Mouse (Mus musculus) embryo, embryonic 10 days (tissue): ENCODE results near the gene Nup43.
"Not testable (repeated sequence)": the region's sequence is repeated elsewhere in the genome, so short reads cannot be mapped to it uniquely, and the experiment has no call there.

Experiments used
- DNase-seq: peaks from one replicate; pipeline ENCODE4 v3.0.0-alpha.2; 2015; ENCODE audit warnings: low spot score

The Nup43 gene

DNA sequence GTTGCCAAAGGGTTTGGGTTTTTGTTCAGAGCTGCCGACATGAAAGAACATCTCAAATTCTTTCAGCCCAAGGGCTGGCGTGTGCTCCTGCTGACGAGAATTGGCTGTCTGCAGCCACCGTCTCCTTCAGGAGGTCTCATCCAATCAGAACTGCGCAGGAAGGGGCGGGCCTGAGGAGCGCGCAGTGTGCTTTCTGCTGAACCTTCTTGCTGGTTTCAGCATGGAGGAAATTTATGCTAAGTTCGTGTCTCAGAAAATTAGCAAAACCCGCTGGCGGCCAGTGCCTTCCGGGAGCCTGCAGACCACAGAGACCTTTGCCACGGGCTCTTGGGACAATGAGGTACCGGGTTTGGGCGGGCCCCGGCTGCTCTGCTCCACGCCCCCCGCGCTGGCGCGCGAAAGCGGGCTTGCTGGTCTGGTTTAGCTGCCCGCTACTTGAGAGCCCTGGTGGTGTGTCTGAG lies at the start of gene Nup43:
Gene Nup43, plus strand, starts transcription at position 162 of the 461 bp plus-strand sequence.
- peak; percentile 96 for DNase-seq

DNA sequence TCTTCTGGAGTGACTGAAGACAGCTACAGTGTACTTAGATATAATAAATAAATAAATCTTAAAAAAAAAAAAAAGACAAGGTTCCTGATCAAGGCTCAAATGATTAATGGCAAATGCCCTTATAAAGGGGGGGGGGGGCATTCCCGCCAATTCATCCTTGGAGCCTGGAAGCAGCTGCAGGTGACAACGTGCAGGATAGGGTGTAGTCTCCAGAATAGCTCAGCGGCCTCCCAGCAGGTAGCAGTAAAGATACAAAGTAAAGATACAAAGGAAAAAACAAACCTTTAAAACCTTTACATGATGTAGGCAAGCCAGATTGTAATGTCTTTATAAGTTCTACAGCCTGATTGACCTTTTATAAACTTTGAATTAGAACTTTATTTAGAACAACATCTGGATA lies 49.7 kb upstream of the Nup43 start:
- DNase-seq, result not testable (repeated sequence)

DNA sequence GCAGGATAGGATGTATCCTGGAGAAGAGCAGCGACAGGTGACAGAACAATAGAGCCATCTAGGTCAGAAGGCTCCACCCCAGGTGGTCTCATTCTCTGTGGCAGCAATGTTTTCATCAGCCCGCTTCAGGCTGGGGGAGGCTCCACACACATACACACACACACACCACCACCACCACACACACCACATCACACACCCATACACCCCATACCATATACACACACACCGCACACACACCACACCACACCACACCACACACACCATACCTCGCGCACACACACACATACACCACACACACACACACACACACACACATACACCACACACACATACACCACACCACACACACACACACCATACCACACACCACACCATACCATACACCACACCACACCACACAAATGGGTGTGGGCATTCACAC lies 47.5 kb upstream of the Nup43 start:
- no peak for DNase-seq

DNA sequence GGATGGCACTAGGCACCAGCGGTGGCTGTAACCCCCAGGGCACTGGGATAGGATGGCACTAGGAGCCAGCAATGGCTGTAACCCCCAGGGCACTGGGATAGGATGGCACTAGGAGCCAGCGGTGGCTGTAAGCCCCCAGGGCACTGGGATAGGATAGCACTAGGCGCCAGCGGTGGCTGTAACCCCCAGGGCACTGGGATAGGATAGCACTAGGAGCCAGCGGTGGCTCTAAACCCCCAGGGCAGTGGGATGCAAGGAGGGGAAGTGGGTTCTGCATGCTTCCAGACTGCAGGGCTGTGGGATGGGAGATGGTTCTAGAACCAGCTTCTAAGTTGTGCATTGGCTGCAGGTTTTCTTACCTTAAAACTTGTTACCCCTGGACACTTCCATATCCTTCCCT lies 46.6 kb upstream of the Nup43 start:
- no peak for DNase-seq

DNA sequence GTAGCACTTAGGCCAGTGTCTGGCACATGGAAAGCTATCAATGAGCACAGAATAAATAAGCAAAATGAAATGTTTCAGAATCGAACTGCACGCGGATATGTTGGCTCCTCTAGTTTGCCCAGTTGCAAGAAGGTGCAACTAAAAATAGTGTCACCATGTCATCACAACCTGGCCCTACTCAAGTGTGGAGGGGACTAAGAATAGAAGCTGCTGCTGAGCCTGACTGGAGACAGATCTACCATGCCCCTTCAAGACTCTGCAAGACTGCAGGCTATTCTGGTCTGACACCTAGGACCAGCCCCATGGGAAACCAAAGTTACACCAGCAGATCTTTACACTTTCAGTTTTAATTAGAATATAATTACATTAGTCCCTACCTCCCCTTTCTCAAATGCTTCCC lies 44.9 kb upstream of the Nup43 start:
- DNase-seq, result no peak

DNA sequence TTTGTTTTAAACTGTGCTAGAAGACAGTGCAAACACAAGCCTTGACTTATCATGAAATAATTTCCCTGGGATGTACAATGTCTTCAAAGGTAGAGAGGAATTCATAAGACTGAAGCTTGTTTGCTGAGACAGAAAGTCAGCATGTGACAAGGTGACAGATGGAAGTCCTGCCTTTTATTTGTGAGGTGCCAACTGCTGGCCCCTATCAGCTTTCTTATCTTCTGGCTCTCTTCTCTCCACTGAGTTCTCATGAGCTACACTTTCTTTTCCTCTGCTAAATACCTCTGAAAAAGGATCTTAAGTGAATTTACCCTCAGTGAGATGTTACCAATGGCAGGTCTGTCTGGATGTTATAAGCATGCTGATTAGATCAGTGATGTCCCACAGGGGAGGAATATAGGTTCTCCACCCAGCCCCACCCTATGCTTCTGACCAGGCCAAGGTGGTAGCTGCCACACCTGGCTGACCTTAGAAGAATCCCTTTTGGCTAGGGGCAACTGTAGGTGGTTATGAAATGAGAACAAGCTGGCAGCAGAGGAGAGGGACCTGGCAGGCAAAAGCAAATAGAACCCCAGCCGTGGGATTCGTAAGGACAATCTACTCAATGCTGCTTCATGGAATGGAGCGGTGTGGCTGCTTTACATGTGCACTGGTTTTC lies 43.3 kb upstream of the Nup43 start:
- no peak for DNase-seq

DNA sequence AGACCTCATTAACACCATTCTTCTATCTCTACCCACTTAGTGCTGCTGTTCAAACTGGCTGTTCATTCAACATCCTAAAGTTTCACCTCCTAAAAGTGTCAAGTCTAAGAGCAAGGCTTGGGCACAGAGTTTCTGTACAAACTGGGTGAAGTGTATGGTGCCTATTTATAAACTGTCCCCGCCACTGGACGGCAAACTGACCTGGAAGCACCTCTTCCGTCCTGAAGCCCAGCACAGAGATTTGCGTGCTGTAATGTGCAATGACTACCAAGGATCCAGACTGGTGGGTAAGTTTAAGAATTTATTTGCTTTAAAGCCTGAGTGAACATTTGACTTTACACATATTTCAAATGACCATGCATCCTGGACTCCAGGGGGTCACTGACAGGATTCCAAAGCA lies 38.2 kb upstream of the Nup43 start:
- DNase-seq, result no peak

DNA sequence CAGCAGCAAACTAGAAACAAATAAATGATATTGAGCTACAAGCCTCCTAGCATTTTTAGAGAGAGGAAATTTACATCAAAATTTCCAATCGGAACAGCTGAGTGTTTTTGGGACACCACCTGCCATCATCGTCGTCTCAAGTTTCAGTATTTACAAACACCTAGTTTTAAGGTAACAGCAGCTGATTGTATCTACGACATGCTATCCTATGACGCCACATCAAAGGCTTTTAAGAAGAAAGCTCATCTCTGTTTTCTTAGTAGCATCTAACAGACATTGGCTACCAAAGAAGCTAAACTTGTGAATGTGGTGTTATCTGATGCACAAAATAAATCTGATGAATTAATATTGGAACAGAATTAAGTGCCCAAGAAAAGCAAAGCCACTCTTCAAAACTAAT lies 37.0 kb upstream of the Nup43 start:
- no peak for DNase-seq

DNA sequence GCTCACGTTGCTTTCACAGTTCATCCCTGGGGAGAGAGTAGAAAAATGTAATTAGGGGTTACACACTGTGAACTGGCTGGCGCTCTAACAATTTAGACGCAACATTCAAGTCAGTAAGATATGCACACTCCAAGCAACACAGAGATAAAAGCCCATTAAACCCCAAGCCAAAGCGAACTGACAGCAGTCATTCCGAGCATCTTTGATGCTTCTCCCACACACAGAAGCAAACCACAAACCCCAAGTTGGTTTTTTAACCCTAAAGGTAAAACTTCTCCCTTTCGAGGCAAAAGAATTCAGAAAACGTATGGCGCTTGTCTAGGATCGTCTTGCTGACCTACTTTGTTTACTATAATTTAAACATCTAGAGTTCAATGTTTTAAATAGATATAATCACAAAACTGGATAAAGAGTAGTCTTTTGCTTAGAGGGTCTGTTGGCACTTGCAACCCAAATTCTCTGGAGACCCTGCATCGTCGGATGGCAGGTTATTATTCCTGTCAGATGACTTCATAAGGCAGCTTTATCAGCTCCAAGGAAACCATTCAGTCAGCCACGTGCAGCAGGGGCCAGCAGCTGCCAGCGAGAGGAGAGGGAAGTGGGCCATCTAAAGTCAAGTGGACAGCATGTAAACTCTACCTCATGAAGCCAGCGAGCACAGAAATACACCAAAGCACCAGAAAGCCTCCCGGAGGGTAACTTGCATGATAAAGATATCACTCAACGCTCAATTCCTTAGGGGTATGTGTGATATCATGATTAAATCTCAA lies 36.2 kb upstream of the Nup43 start:
- DNase-seq, result no peak

DNA sequence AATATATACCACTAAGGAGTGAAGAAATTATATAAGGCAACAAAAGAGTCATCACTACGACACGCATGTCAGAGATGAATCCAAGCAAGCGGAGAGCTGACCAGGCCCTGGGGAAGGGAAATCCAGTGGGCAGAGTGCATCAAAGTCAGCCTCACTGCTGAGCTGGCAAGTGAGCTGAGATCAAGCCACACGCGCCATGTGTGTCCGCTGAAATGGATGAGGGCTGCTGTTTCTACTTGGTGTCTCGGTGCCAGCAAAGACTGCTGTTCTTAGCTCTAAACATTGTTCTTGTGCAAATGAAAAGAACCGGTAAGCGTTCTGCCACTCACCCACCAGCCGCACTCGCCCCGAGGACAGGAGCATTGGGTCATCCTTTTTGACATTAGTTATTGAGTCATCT lies 26.9 kb upstream of the Nup43 start:
- DNase-seq, result no peak

DNA sequence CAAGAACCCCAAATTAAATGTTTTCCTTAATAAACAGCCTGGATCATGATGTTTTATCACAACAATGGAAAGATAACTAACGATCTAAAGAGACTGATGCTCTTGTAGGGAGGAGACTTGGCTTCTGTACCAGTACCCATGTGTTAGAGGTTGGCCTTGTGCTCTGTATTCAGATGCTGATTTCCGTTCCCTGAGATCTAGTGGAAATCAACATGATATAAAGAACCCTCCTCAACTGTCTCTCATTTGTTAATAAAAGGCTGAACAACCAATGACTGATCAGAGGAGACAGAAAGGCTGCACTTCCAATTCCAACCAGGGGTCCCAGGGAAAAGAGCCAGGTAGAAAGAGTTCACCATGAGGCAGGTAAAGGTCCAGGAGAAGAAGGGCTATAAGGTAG lies 21.4 kb upstream of the Nup43 start:
- no peak for DNase-seq

DNA sequence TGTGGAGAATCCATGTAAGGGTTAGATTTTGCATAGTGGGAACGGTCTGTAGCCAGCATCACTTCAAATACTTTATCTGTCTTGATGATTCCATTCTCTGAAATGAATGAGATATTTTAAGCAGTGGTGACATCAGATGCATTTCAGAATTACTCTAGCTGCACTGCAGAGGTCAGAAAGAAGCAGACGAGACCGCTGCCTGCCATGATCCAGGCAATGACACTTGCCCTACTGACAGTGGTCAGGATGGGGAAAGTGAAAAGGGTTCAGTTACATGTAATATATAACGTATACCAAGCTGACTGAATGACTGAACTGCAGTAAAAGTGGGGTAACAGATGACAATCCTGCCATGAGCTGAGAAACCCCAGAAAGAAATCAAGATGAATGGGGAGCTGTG lies 18.2 kb upstream of the Nup43 start:
- DNase-seq, result no peak

DNA sequence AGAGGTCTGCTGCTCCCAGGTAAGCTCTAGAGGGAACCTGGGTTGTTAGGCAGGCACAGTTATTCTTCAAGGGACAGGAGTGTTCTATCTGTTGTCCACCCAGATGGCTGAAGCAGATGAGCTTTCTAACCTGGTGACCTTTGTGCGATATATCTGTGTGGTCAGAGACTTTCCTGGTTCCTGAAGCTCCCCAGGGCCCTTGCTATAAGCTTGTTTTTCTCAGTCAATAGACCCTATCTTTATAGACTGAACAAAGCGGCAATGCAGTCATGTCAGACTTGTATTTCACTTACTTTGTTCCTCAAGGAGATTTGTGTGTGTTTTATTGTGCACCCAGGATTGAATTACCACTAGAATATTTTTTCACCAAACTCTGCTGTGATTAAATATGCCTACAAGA lies 16.2 kb upstream of the Nup43 start:
- DNase-seq, result no peak

DNA sequence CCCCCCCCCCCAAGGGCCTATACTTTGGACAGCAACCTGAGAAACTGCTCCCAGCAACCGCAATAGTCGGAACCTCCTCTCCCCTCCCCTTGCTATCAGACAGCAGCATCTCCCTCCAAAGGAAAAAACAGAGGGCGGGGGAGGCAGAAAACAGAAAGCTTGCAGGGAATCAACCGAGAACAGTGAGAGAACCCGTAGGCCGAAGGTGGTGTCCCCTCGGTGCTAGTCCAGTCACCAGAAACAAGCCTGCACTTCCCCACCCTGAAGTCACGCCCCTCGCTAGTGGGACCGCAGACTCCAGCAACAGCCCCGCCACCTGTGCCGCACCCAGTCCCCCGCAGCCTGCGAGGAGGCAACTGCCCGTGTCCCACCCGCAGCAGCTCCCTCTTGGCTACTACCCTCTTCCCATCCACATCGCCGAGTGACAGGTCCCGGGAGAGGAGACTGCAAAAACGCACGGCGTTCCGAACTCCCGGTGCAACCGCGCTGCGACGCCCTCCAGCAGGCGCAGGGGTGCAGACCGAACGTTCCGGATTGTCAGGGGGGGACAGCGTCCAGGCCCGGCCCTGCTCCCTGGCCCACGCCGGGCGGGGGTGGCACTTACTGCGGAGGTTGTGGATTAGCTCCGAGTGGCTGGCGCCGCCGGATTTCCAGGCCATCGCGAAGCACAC lies 4.7 kb upstream of the Nup43 start:
- DNase-seq, result peak; percentile 78

DNA sequence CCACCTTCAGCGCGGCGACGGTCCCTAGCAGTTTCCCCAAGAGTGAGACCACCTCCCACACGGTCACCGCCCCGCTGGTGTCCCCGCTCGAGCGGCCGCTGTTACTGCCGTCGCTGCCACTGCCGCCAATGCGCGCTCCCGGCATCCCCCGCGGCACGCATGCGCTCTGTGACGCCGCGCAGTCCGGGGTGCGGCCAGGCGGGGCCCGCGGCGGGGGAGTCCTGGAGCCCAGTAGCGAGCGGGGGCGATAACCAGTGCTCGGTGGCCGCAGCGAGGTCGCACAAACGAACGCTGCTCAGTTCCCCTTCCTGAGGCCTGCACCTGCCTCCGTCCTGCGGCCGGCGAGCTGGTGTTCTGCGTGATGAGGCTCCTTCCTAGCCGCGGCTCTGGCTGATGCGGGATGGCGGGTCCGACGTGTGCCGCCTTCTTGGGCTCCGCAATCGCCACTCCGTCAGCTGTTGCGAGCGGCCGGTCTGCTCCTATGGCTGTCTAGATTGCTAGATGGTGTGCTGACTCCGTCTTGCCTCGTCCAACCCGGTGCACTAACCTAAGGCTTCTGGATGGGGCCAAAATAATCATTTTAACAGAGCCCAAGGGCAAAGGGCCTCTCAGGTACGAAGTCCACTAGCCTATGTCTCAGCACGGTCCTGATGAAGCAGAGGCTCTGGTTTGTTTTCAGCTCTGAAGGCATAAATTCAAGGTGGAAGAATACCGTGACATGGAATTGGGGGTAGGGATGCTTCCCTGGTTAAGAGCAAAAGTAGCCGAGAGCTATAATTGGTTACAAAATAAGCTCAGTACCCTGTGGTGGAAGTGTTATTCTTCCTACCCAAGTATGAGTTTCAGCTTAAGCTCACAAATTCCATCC lies 3.9 kb upstream of the Nup43 start:
- DNase-seq, result peak; percentile 94

DNA sequence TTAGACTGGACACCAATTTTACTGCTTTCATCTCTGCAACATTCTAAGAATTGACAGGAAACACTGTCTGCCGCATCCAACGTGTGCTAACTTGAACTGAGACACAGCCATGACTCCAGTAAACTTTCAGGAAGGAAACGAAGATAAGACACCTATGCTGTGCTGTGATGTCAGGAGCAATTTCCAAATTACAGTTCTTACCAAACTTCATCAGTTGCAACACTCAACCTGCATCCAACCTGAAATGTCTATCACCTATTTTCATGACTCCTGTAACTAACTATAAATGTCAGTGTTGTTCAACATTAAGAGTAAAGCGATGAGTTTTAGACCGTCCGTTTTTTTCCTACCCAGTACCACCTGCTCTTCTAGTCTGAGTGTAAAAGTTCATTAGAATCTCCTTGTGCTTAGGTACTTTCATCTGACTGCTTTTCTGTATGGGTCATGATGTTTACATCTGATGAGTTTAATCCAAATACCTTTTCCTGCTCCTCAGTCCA lies 3.2 kb upstream of the Nup43 start:
- DNase-seq, result no peak

DNA sequence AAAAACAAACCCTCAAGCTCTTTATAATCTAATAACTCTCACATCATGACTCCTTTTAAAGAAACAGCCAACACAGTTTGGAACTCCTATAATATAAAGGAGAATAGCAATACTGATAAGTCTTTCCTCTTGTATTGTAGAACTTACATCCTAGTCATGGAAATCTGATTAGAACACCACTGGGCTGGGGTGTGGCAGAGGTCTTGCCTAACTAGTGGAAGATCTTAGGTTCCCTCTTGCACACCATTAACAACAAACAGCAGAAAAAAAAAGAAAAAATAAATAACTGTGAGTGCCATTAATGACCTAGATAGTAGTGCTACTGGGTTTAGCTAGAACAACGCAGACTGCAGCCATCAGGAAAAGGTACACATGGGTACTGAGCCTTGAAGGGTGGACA lies 2.4 kb upstream of the Nup43 start:
- DNase-seq, result no peak

DNA sequence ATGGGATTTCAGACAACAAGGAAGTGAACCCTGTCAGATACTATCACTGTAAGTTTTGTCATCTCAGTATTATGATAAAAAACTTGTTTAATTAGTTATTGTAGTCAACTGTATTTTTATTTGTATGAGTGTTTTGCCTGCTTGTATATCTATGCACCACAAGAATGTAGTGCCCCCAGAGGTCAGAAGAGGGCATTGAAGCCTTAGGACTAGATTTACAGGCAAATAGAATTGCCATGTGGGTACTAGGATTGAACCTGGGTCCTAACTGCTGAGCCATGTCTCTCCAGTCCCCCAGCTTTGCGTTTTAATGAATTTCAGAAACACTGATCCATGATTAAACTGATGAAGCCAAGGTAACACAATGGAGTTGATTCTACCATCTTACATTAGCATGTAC lies 6.4 kb downstream of the Nup43 start:
- peak; percentile 57 for DNase-seq

DNA sequence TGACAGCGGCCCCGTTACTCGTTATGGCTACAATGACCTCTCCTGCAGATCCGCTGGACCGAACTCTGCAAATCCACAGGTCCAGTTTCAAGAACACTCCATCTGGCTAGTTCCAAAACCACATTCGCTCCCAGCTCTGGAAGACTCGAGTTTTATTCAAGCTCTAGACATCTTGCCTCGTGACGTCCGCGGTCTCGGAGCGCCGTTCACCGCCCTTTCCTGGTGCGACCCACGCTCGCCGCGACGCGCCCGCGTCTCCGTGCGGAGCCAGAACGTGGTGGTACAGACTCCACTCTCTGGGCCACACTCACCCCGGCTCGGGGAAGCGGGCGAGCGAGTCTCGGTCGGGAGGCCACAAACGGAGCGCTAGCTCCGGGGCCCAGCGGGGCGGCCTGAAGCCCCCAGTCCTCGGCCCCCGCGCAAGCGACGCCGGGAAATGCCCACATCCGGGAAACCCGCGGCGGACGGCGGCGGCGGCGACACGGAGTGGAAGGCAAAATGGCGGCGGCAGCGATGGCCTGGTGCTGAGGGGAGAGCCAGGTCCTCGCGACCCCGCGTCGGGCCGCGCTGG lies 13.5 kb downstream of the Nup43 start, which contains the start of the genes Pcmt1 and Lats1:
Gene Pcmt1, minus strand, starts transcription at position 406 of the 571 bp plus-strand sequence.
Gene Lats1, plus strand, starts transcription at position 484 of the 571 bp plus-strand sequence.
- peak; percentile 86 for DNase-seq

DNA sequence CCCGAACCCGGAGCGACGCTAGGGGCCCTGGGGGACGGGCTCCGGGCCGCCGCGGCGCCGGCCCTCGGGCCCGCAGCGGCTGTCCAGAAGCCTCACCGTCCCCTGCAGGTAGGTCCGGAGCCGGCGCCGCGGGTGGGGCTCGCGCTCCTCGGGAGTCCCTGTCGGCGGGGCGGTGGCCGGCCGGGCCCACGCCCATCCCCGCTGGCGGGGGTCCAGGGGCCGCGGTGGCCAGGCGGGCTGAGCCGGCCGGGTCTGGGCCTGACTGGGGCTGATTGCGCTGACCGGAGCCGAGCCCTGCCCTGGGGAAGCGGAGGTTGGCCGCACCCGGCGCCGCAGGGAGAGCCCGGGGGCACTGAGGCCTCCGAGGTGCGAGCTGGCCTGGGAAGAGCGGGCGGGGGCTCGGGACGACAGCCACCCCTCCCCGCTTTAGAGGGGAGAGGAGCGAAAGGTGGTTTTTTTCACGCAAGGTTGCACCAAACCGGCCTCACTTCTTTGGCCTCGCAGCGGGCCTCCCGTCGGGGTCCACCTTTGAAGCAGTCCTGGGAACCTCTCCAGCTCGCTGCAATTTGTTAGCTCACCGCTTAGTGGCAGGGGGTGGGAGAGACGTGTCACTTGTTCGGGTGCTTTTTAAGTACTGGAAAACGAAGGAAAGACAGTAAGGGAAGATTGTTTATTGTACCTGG lies 14.2 kb downstream of the Nup43 start:
- DNase-seq, result peak; percentile 71

DNA sequence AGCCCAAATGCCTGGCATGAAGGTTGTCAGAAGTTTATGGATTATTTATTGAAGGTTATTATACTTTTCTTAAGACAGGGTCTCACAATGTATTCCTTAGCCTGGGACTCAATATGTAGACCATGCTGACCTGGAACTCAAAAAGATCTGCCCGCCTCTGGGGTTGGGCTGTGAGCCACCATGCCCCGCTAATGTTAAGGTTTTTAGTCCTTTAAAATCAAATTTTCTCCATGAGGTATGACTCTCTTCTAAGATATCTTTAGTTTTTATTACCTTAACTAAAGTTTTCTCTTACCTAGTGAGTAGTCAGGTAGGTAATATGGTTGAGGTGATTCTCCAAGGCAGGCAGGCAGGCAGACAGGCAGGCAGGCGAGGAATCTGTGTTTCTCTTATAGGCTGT lies 14.9 kb downstream of the Nup43 start:
- DNase-seq, result no peak
